Mouse (Mus musculus) naive thymus-derived CD4-positive, alpha-beta T cell, adult 2 months (primary cell): Measurements from ENCODE around the gene Trim2.
A peak's percentile ranks its signal among the peaks of the same experiment; 100 is the strongest.

Source experiments
- DNase-seq: peaks from one replicate; pipeline ENCODE4 v3.0.0-alpha.2; 2011; ENCODE audit warnings: low read depth

Gene Trim2

GRCm38 (mm10) chr3:84319504-84319903, 12.8 kb upstream of the Trim2 start:
- DNase-seq = no peak

GRCm38 (mm10) chr3:84318865-84319264, 12.2 kb upstream of the Trim2 start:
- no peak for DNase-seq

- peak; percentile 82 for DNase-seq
These were observed 8.0 kb upstream of the Trim2 start for GRCm38 (mm10) chr3:84314651-84315191.

- DNase-seq = peak; percentile 15
These were observed 7.3 kb upstream of the Trim2 start for GRCm38 (mm10) chr3:84313801-84314541.

GRCm38 (mm10) chr3:84313003-84313800, 6.5 kb upstream of the Trim2 start:
- DNase-seq = peak; percentile 83

GRCm38 (mm10) chr3:84312326-84312725, 5.6 kb upstream of the Trim2 start:
- no peak for DNase-seq

- no peak for DNase-seq
These were observed 839 bp upstream of the Trim2 start for GRCm38 (mm10) chr3:84307516-84307915.

- DNase-seq = no peak
These were observed 761 bp downstream of the Trim2 start for GRCm38 (mm10) chr3:84305722-84306510.

GRCm38 (mm10) chr3:84305010-84305692, 1.5 kb downstream of the Trim2 start:
- DNase-seq = no peak

- DNase-seq = no peak
These were observed 2.2 kb downstream of the Trim2 start for GRCm38 (mm10) chr3:84304339-84305009.

- no peak for DNase-seq
These were observed 3.2 kb downstream of the Trim2 start for GRCm38 (mm10) chr3:84303395-84303949.

GRCm38 (mm10) chr3:84302273-84302672, 4.4 kb downstream of the Trim2 start:
- DNase-seq = peak; percentile 8

GRCm38 (mm10) chr3:84301674-84302073, 5.0 kb downstream of the Trim2 start:
- DNase-seq = no peak

- no peak for DNase-seq
These were observed 8.5 kb downstream of the Trim2 start for GRCm38 (mm10) chr3:84298186-84298585.

- no peak for DNase-seq
These were observed 10.0 kb downstream of the Trim2 start for GRCm38 (mm10) chr3:84296676-84297075.

- no peak for DNase-seq
These were observed 11.9 kb downstream of the Trim2 start for GRCm38 (mm10) chr3:84294734-84295133.

GRCm38 (mm10) chr3:84293666-84294595, 12.7 kb downstream of the Trim2 start:
- DNase-seq = no peak

GRCm38 (mm10) chr3:84292238-84292637, 14.4 kb downstream of the Trim2 start:
- DNase-seq = no peak

- DNase-seq = no peak
These were observed 17.7 kb downstream of the Trim2 start for GRCm38 (mm10) chr3:84288931-84289330.

GRCm38 (mm10) chr3:84287256-84287655, 19.4 kb downstream of the Trim2 start:
- DNase-seq = no peak
